Mouse (Mus musculus): Measurements from ENCODE around the gene Nrl. TPM values are rescaled to one million over a fixed set of nuclear protein-coding genes. Genes with fewer than 3 reads are reported as not detected.

Gene Nrl
- not detected in 4 replicates for total RNA-seq (2023; ENCODE audit: inconsistent age)

DNA sequence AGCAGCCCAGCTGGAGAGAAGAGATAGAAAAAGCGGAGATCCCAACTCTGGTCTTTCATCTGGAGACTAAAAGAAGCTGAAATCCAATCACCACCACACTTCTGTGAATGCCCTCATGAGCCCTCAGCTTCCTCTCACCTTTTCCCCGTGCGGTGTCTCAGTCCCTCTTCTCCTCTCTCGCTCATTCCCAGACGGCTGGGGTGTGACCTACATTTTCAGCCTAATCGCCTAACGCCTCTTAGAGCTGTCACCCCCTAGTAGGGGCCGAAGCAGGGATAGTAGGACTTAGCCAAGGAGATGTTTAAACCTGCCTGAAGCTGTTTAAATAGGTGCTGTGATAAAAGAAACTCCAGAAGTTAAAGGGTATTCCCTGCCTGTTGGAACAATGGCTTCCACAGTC lies at the start of gene Nrl:
Nrl (minus strand) TSS at position 197 of the 400 bp plus-strand sequence.

DNA sequence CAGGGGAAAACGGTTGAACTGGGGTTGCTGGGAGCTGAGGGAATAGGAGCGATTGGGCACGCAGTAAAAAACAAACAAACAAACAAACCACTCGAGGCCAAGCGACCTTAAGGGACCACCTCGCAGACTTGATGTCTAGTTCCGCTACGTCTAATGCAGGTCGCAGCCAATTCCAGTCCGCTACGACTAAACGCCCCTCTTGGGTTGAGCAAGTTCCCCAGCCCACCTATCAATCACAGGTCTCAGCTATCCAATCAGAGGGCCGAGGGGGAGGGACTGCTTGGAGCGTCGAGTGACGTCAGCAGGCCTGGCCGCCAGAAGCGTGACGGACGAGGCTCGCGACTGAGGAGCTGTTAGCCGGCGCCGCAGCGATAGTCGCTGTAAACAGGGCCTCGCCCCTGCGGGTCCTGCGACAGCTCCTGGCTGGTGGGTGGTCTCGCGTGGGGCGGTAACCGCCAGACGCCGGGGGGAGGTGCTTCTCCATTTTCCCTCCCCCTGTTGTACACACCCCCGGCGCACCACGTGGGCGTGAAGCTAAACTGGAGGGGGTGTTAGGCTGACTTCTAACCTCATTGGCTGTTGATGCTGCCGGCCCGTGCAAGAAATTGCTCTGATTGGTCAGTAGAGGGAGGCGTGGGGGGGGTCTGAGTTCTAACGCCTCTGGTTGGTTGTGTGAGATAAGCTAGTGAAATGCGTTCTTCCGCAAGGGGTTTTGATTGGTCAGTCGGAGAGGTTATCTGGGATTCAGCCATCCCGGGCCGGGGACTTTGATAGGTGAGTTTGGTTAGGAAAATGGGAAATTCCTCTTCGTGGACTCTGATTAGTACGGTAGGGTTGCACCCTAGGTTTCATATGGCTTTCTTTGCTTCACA lies 35.7 kb upstream of the Nrl start, which contains the start of gene A730061H03Rik:
A730061H03Rik (minus strand) TSS at position 205 of the 872 bp plus-strand sequence.

DNA sequence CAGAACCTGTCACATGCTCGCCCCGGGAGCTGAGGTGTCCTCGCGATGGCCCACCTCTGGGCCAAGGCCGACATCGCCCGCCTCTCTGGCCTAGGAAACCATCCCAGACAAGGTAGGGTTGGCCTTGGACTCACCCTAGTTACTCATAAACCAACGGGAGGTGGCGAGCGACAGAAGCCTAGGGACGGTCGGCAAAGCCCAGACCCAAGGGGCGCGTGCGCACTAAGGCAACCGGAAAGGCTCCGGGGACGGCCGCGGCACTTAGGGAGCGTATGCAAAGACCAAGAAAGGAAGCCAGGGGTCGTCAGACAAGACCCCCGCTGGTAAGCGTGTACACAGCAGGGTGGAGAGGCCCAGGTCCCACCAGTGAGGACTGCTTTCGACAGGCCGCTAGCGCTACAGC lies 35.0 kb upstream of the Nrl start, which contains the start of gene Dcaf11:
Dcaf11 (plus strand) TSS at position 208 of the 403 bp plus-strand sequence.

DNA sequence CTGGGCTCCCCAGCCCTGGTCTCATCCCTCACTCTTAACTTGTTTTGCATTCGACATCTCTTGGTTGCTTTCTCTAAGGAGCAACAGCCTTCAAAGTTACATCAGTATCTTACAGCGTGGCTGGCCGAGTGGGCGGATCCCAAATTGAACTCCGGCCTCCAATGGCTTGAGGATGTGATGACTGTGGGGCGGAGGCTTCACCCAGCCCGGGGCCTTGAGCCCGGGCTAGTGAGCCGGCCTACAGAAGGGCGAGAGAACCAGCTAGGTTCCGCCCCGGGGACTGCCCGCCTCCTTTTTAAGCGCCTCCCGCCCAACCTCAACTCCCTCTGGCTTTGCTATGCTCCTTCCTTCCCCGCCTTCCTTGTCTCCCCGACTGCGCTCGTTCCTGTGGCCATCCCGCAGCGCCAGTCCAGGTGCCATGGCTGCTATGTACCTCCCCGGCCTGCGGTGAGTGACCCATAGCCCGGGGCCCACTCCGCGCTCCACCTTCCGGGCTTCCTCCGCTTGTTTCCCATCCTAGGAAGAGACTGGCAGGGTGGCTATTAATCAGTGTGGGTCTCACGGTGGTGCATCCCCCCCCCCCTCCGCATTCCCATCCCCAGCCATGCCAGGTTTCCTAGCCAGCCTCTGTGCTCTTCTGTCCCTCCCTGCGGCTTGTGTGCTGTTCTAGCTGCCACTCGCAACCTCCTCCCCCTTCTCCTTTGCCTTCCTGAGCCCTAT lies 15.4 kb upstream of the Nrl start, which contains the start of gene Pck2:
Pck2 (plus strand) TSS at position 200 of the 720 bp plus-strand sequence.

DNA sequence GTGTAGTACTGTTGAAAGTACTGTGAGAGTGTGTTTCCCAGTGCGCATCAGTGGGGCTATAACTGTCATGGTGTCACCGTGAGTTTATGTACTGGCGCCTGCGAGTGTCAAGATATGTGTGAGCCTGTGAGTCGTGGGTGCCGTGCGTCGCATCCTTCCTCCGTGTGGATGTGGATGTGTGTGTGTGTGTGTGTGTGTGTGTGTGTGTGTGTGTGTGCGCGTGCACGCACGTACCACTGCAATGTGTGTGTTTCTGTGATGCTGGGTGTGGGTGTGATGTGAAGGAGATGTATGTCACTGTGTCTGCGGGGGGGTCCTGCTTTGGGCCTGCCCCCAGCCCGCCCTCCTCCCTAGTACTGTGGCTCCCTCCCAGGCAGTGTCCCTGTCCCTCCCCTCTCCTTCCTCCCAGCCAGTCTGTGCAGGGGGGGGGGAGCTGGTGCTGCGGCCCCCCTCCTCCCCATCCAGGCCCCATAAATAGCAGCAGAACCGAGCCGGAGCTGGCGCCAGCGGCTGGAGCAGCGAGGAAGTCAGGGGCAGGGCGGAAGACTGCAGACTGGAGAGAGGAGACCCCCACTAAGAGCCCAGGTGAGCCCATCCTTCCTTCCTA lies 14.6 kb downstream of the Nrl start, which contains the start of gene Cpne6:
Cpne6 (plus strand) TSS at position 321 of the 607 bp plus-strand sequence.

DNA sequence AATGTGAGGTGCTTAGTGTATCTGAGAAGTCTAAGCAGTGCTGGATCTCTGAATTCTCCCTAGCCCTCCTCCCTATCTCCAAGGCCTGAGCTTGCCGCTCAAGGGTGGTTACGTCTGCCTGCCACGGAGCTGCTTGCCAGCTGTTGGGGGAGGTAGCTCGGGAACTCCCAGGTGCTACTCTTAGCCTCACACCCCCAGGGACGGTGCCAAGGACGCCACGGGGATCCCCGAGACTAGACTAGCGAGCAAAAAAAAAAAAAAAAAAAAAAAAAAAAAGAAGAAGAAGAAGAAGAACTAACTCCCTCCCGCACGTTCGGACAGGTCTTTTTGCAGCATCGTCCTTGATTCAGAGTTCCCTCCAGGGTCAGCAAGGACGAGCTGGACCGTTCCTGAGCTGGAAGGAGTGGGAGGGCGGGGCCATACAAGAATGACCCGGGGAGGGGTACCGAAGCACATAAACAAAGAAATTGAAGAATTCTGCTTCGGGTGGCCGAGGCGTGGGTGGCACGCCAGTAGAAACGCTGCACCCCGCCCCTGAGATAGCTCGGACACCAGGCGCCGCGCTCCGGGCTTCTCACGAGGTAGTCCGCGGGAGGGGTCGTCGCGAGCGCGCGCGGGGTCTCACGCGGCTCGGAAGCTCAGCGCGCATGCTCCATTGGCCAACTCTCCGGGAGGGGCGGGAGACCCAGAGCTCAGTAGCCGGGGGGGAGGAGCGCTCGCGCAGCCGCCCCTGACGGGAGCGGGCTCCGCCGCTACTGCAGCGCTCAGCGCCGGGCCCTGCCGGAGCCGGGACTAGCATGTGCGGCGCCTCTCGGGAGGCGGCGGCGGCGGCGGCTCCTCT lies 34.2 kb downstream of the Nrl start, which contains the start of gene Carmil3:
Carmil3 (plus strand) TSS at position 291 of the 841 bp plus-strand sequence.

DNA sequence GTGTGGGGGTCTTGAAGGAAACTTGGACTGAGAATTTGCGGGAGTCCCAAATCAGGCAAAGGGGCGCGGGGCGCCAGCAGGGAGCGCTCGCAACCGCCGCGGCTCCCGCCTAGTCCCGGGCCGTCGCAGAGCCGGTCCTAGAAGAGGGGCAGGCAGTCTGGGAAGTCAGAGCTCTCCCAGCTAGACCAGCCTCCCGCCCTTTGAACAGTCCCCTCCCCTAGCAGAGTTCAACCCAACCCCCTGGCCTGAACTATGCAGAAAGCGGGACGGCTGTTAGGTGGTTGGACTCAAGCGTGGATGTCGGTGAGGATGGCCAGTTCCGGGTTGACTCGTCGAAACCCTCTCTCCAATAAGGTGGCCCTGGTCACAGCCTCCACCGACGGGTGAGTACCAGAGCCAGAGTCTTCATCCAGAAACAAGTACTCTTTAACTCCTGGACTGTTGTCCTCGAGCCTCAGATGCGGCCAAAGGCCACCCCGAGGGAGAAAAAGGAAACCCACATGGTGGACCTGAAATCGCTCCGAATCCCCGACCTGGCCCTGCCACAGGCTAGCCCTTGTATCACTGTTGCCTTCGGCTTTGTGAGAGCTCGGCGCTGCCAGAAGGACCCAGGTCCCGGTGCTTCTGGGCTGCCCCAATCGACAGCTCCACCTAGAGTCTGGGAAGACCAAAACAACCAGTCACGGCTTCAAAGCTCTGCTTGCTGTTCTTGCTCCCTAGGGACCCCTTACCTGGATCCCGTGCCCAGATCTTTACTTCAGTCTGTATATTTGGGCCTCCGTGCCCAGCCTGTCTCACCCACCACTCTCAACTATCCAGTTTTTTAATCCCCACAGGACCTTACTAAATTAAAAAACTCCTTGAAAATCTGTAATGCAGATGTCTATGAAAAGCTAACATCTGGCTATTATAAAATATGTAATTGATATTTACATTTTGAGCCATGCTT lies 45.9 kb downstream of the Nrl start, which contains the start of gene Dhrs4:
Dhrs4 (plus strand) TSS at position 108 of the 949 bp plus-strand sequence.

Other genes starting within 250 kb of the Nrl start
- 19.5 to 36.7 TPM (median 22.7 TPM) in 4 replicates for gene Dhrs4, start 46.2 kb downstream of the Nrl start, total RNA-seq (2023; ENCODE audit: inconsistent age)
- 4.4 to 6.7 TPM (median 5.7 TPM) in 4 replicates for gene Carmil3, start 34.3 kb downstream of the Nrl start, total RNA-seq (2023; ENCODE audit: inconsistent age)
- not detected in 4 replicates for gene Cpne6, start 14.5 kb downstream of the Nrl start, total RNA-seq (2023; ENCODE audit: inconsistent age)
- 44.0 to 58.0 TPM (median 50.7 TPM) in 4 replicates for gene Pck2, start 15.3 kb upstream of the Nrl start, total RNA-seq (2023; ENCODE audit: inconsistent age)
- 80.8 to 92.0 TPM (median 87.8 TPM) in 4 replicates for gene Dcaf11, start 35.0 kb upstream of the Nrl start, total RNA-seq (2023; ENCODE audit: inconsistent age)
- gene A730061H03Rik, start 35.4 kb upstream of the Nrl start, total RNA-seq (2023; ENCODE audit: inconsistent age), result 3.9 to 9.7 TPM (median 8.6 TPM) in 4 replicates
- not detected in 4 replicates for gene Fitm1, start 50.6 kb upstream of the Nrl start, total RNA-seq (2023; ENCODE audit: inconsistent age)
- 237 to 297 TPM (median 278 TPM) in 4 replicates for gene Psme1, start 53.1 kb upstream of the Nrl start, total RNA-seq (2023; ENCODE audit: inconsistent age)
- 4.8 to 8.4 TPM (median 7.1 TPM) in 4 replicates for gene Emc9, start 60.3 kb upstream of the Nrl start, total RNA-seq (2023; ENCODE audit: inconsistent age)
- gene Psme2, start 66.1 kb upstream of the Nrl start, total RNA-seq (2023; ENCODE audit: inconsistent age), result 270 to 386 TPM (median 320 TPM) in 4 replicates
- 98.7 to 119 TPM (median 107 TPM) in 4 replicates for gene Rnf31, start 66.7 kb upstream of the Nrl start, total RNA-seq (2023; ENCODE audit: inconsistent age)
- 84.6 to 115 TPM (median 102 TPM) in 4 replicates for gene Irf9, start 78.6 kb upstream of the Nrl start, total RNA-seq (2023; ENCODE audit: inconsistent age)
- 0.84 to 1.9 TPM (median 1.3 TPM) in 4 replicates for gene Rec8, start 93.1 kb upstream of the Nrl start, total RNA-seq (2023; ENCODE audit: inconsistent age)
- 42.8 to 71.0 TPM (median 59.7 TPM) in 4 replicates for gene Ipo4, start 111.0 kb upstream of the Nrl start, total RNA-seq (2023; ENCODE audit: inconsistent age)
- gene Gm49378, start 112.9 kb upstream of the Nrl start, total RNA-seq (2023; ENCODE audit: inconsistent age), result 1.2 to 6.3 TPM (median 3.5 TPM) in 4 replicates
- gene Tm9sf1, start 118.8 kb upstream of the Nrl start, total RNA-seq (2023; ENCODE audit: inconsistent age), result 43.5 to 50.3 TPM (median 46.2 TPM) in 4 replicates
- 2.7 to 3.3 TPM (median 3.2 TPM) in 4 replicates for gene Tssk4, start 125.2 kb upstream of the Nrl start, total RNA-seq (2023; ENCODE audit: inconsistent age)
- gene Mdp1, start 135.5 kb upstream of the Nrl start, total RNA-seq (2023; ENCODE audit: inconsistent age), result 48.6 to 57.5 TPM (median 51.4 TPM) in 4 replicates
- gene Gmpr2, start 147.0 kb upstream of the Nrl start, total RNA-seq (2023; ENCODE audit: inconsistent age), result 21.8 to 29.4 TPM (median 27.7 TPM) in 4 replicates
- 173 to 208 TPM (median 188 TPM) in 4 replicates for gene Nedd8, start 147.1 kb upstream of the Nrl start, total RNA-seq (2023; ENCODE audit: inconsistent age)
- 158 to 162 TPM (median 159 TPM) in 4 replicates for gene Tinf2, start 156.8 kb upstream of the Nrl start, total RNA-seq (2023; ENCODE audit: inconsistent age)
- gene Tgm1, start 188.9 kb upstream of the Nrl start, total RNA-seq (2023; ENCODE audit: inconsistent age), result 1.2 to 3.0 TPM (median 1.2 TPM) in 4 replicates
- 73.0 to 82.3 TPM (median 79.9 TPM) in 4 replicates for gene Rabggta, start 197.3 kb upstream of the Nrl start, total RNA-seq (2023; ENCODE audit: inconsistent age)
- 23.1 to 26.7 TPM (median 25.5 TPM) in 4 replicates for gene Dhrs1, start 220.7 kb upstream of the Nrl start, total RNA-seq (2023; ENCODE audit: inconsistent age)
- 29.2 to 37.3 TPM (median 34.5 TPM) in 4 replicates for gene Nop9, start 220.7 kb upstream of the Nrl start, total RNA-seq (2023; ENCODE audit: inconsistent age)
- gene Cideb, start 233.5 kb upstream of the Nrl start, total RNA-seq (2023; ENCODE audit: inconsistent age), result not detected in 4 replicates
- gene Ltb4r2, start 236.4 kb upstream of the Nrl start, total RNA-seq (2023; ENCODE audit: inconsistent age), result 0.22 to 0.84 TPM (median 0.36 TPM) in 3 of 4 replicates, not detected in the other
- gene Ltb4r1, start 241.0 kb upstream of the Nrl start, total RNA-seq (2023; ENCODE audit: inconsistent age), result not detected in 4 replicates

Measured in B cell, adult (primary cell).